Mouse (Mus musculus): ENCODE results near the gene Mcm9. TPM values are rescaled to one million over a fixed set of nuclear protein-coding genes. Genes with fewer than 3 reads are reported as not detected.
"Not testable (repeated sequence)": the region's sequence is repeated elsewhere in the genome, so short reads cannot be mapped to it uniquely, and the experiment has no call there.

Gene Mcm9
- total and polyA plus RNA-seq, 2 experiments from 2014 or later: 3.9 to 5.8 TPM

GRCm38 (mm10) chr10:53499518-53499917, 130.7 kb downstream of the Mcm9 start:
- DNase-seq (ENCODE audit: low spot score): no peak

DNA sequence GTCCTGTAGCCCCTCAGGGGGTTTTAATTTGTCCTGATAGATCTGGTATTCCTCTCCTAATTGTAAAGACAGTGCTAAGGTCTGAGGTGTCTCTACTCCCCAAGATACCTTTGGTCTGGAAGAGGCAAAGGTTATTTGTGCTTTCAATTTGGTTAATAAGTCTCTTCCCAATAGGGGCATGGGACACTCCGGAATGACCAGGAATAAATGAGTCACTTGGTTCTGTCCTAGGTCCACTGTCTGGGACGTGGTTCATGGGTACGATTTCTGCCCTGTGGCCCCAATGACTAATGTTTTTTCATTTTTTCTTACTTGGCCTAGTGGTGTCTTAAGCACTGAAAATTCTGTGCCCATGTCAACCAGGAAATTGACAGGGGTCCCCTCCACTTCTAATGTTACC, 134.9 kb downstream of the Mcm9 start:
- H3K4me2 ChIP-seq (ENCODE audit: low read depth, low read length); H3K4me3 ChIP-seq (ENCODE audit: low read depth, low read length); H3K9ac ChIP-seq (replicated peaks; ENCODE audit: low read depth, low read length); H3K9me3 ChIP-seq (replicated peaks; ENCODE audit: control insufficient read depth, low read length); H3K4me1 ChIP-seq (ENCODE audit: control insufficient read depth, insufficient read depth); DNase-seq (ENCODE audit: low spot score); H3K36me3 ChIP-seq (replicated peaks; ENCODE audit: control insufficient read depth, insufficient read depth, low read length); ATAC-seq (ENCODE audit: insufficient read depth, low read depth); H3K27me3 ChIP-seq (ENCODE audit: control insufficient read depth, insufficient read depth, low read length); H3K27ac ChIP-seq (ENCODE audit: low read depth): not testable (repeated sequence)
- WGBS: 92% methylated on average over 3 of the region's 3 CpGs

More at GRCm38 (mm10) chr10:53499518-53499917, 130.7 kb downstream of the Mcm9 start:
- Histone ChIP-seq H3K9me3 (replicated peaks; ENCODE audit: control insufficient read depth, low read length) (no peaks in the 10 kb centered on the region), H3K27ac (ENCODE audit: low read depth) (no peak overlapping the region), H3K36me3 (replicated peaks; ENCODE audit: control insufficient read depth, insufficient read depth, low read length) (no peaks in the 10 kb centered on the region), H3K27me3 (ENCODE audit: control insufficient read depth, insufficient read depth, low read length) (no peaks in the 10 kb centered on the region), H3K9ac (replicated peaks; ENCODE audit: low read depth, low read length) (no peak overlapping the region), H3K4me1 (ENCODE audit: control insufficient read depth, insufficient read depth) (peaks cover 10% of the 10 kb centered on the region; the same call in 1 of the 2 replicates), H3K4me2 (ENCODE audit: low read depth, low read length) (no peak overlapping the region), H3K4me3 (ENCODE audit: low read depth, low read length) (no peak overlapping the region)
- TF ChIP-seq EP300 (IDR thresholded peaks at IDR 0.05; ENCODE audit: low read depth) (no peak), CTCF (IDR thresholded peaks at IDR 0.05; ENCODE audit: low read depth) (peak; percentile 52)
- ATAC-seq (ENCODE audit: insufficient read depth, low read depth): no peak

DNA sequence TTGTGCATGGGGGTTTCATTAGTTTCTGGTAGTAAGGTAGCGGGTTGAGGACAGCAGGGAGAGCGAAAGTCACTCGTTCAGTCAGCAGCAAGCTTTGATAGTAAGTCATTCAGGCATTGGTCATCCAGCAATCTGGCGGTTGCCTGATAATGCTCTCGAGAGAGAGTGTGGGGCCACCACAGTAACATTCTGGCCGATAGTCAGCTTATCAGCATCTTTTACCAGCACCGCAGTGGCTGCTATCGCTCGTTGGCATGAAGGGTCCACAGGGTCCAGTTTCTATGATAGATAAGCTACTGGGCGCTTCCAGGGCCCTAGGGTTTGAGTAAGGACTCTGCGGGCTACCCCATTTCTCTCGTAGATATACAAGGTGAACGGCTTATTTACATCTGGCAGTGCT, 136.3 kb downstream of the Mcm9 start:
- Histone ChIP-seq H3K4me2 (ENCODE audit: low read depth, low read length) (peak overlapping the region; percentile 38; the same call in 1 of the 2 replicates), H3K4me3 (ENCODE audit: low read depth, low read length) (0 out of 2 replicates have a peak overlapping the region, but pooled peaks have one; percentile 5), H3K9me3 (replicated peaks; ENCODE audit: control insufficient read depth, low read length) (0 out of 2 replicates have a peak, but pooled peaks cover 7% of the 10 kb centered on the region), H3K9ac (replicated peaks; ENCODE audit: low read depth, low read length) (no peak overlapping the region), H3K27ac (ENCODE audit: low read depth) (no peak overlapping the region), H3K4me1 (ENCODE audit: control insufficient read depth, insufficient read depth) (0 out of 2 replicates have a peak, but pooled peaks cover 4% of the 10 kb centered on the region), H3K36me3 (replicated peaks; ENCODE audit: control insufficient read depth, insufficient read depth, low read length) (no peaks in the 10 kb centered on the region), H3K27me3 (ENCODE audit: control insufficient read depth, insufficient read depth, low read length) (no peaks in the 10 kb centered on the region)
- ATAC-seq (ENCODE audit: insufficient read depth, low read depth) (no peak), DNase-seq (ENCODE audit: low spot score) (no peak)
- TF ChIP-seq EP300 (IDR thresholded peaks at IDR 0.05; ENCODE audit: low read depth) (no peak), CTCF (IDR thresholded peaks at IDR 0.05; ENCODE audit: low read depth) (no peak)
- WGBS: 36% methylated on average over 13 of the region's 13 CpGs

Other genes with a start within 250 kb of the Mcm9 start
- 20.4 and 40.7 TPM in 2 replicates for gene Asf1a, start 33.7 kb downstream of the Mcm9 start, total RNA-seq (2014; rRNA removed; ENCODE audit: low replicate concordance)
- gene Asf1a, start 33.7 kb downstream of the Mcm9 start, polyA plus RNA-seq (2015; fragmentation: Nextera tagmentation; extraction: Ambion mirVana): 65.1 and 66.3 TPM in 2 replicates
- 2.3 and 3.4 TPM in 2 replicates for gene Fam184a, start 120.7 kb upstream of the Mcm9 start, total RNA-seq (2014; rRNA removed; ENCODE audit: low replicate concordance)
- gene Fam184a, start 120.7 kb upstream of the Mcm9 start, polyA plus RNA-seq (2015; fragmentation: Nextera tagmentation; extraction: Ambion mirVana): 3.2 and 5.0 TPM in 2 replicates

Data from heart, postnatal 0 days (tissue).